Mouse (Mus musculus) midbrain, embryonic 10.5 days (tissue): ENCODE measurements at regions not wholly inside any gene's neighbourhood (a gene's known extent, or its start where the extent isn't known, plus 50 kb on each side); places are given as distances from the start of the nearest gene placed in this dataset.

Experiments
- DNase-seq: peaks from one replicate; pipeline ENCODE4 v3.0.0-alpha.2; 2017; ENCODE audit warnings: low spot score
- H3K27ac ChIP-seq: fragments of 300-500 bp; sonication (generic); replicated peaks from 2 replicates; pipeline ENCODE4 v1.5.1; 2016; ENCODE audit warnings: mild to moderate bottlenecking
- H3K27me3 ChIP-seq: fragments of 300-500 bp; sonication (generic); 2 replicates; pipeline ENCODE4 v1.6.1; 2016; ENCODE audit warnings: low read depth, mild to moderate bottlenecking; ENCODE audit not compliant: poor library complexity, severe bottlenecking
- H3K36me3 ChIP-seq: fragments of 300-500 bp; sonication (generic); 2 replicates; pipeline ENCODE4 v1.6.1; 2016; ENCODE audit warnings: mild to moderate bottlenecking, moderate library complexity
- H3K4me1 ChIP-seq: fragments of 300-500 bp; sonication (generic); 2 replicates; pipeline ENCODE4 v1.6.1; 2016
- H3K4me3 ChIP-seq: fragments of 300-500 bp; sonication (generic); 2 replicates; pipeline ENCODE4 v1.5.1; 2016; ENCODE audit warnings: mild to moderate bottlenecking, moderate library complexity
- H3K9me3 ChIP-seq: fragments of 300-500 bp; sonication (generic); replicated peaks from 2 replicates; pipeline ENCODE4 v1.6.1; 2016; ENCODE audit warnings: mild to moderate bottlenecking
- WGBS: fragments of 180-500 bp; shearing (Covaris S2); methylation state at CpG from one replicate; pipeline ENCODE4 v1.1.7; 2016; 5-methylcytosine and 5-hydroxymethylcytosine counted together

- no peaks in the 10 kb centered on the region for H3K9me3 ChIP-seq
- no peak overlapping the region for H3K4me3 ChIP-seq
- no peaks in the 10 kb centered on the region for H3K36me3 ChIP-seq
- no peak for DNase-seq
- H3K27me3 ChIP-seq = no peaks in the 10 kb centered on the region
- H3K4me1 ChIP-seq = 0 out of 2 replicates have a peak, but pooled peaks cover 10% of the 10 kb centered on the region
- no peak overlapping the region for H3K27ac ChIP-seq
- WGBS = 79% methylated on average over 9 of the region's 9 CpGs
Measured at GRCm38 (mm10) chr7:90062874-90063273, 67.1 kb upstream of the Picalm start.

- Histone ChIP-seq H3K9me3 (no peaks in the 10 kb centered on the region), H3K36me3 (no peaks in the 10 kb centered on the region), H3K27me3 (no peaks in the 10 kb centered on the region), H3K27ac (no peak overlapping the region), H3K4me1 (0 out of 2 replicates have a peak, but pooled peaks cover 10% of the 10 kb centered on the region), H3K4me3 (no peak overlapping the region)
- no peak for DNase-seq
- 91% methylated on average over 1 of the region's 1 CpGs for WGBS
Measured at GRCm38 (mm10) chr7:90064198-90064597, 65.8 kb upstream of the Picalm start.

- 85% methylated on average over 9 of the region's 9 CpGs for WGBS
- no peaks in the 10 kb centered on the region for H3K27me3 ChIP-seq
- H3K27ac ChIP-seq = no peak overlapping the region
- no peaks in the 10 kb centered on the region for H3K36me3 ChIP-seq
- no peaks in the 10 kb centered on the region for H3K9me3 ChIP-seq
- H3K4me1 ChIP-seq = peaks cover 2% of the 10 kb centered on the region; the same call in 1 of the 2 replicates
- no peak for DNase-seq
- H3K4me3 ChIP-seq = no peak overlapping the region
Measured at GRCm38 (mm10) chr7:90065269-90065955, 64.6 kb upstream of the Picalm start.

- Histone ChIP-seq H3K4me1 (peaks cover 4% of the 10 kb centered on the region; the same call in 1 of the 2 replicates), H3K27me3 (no peaks in the 10 kb centered on the region), H3K27ac (no peak overlapping the region), H3K9me3 (no peaks in the 10 kb centered on the region), H3K36me3 (no peaks in the 10 kb centered on the region), H3K4me3 (no peak overlapping the region)
- DNase-seq = no peak
- WGBS = 91% methylated on average over 5 of the region's 5 CpGs
Measured at GRCm38 (mm10) chr7:90066275-90066674, 63.7 kb upstream of the Picalm start.

- DNase-seq = no peak
- Histone ChIP-seq H3K27ac (no peak overlapping the region), H3K9me3 (no peaks in the 10 kb centered on the region), H3K4me3 (no peak overlapping the region), H3K27me3 (no peaks in the 10 kb centered on the region), H3K4me1 (peaks cover 4% of the 10 kb centered on the region; the same call in 1 of the 2 replicates), H3K36me3 (no peaks in the 10 kb centered on the region)
- WGBS = 88% methylated on average over 3 of the region's 3 CpGs
Measured at GRCm38 (mm10) chr7:90067961-90068665, 61.9 kb upstream of the Picalm start.

GRCm38 (mm10) chr7:90070267-90070666, 59.7 kb upstream of the Picalm start:
- H3K27ac ChIP-seq = no peak overlapping the region
- H3K9me3 ChIP-seq = no peaks in the 10 kb centered on the region
- 75% methylated on average over 7 of the region's 7 CpGs for whole genome bisulfite sequencing
- DNase-seq = no peak
- H3K27me3 ChIP-seq = no peaks in the 10 kb centered on the region
- no peaks in the 10 kb centered on the region for H3K36me3 ChIP-seq
- H3K4me3 ChIP-seq = no peak overlapping the region
- H3K4me1 ChIP-seq = peaks cover 4% of the 10 kb centered on the region; the same call in 1 of the 2 replicates

GRCm38 (mm10) chr7:90073865-90074264, 56.1 kb upstream of the Picalm start:
- Histone ChIP-seq H3K27me3 (no peaks in the 10 kb centered on the region), H3K4me3 (no peak overlapping the region), H3K27ac (no peak overlapping the region), H3K4me1 (peaks cover 4% of the 10 kb centered on the region; the same call in 1 of the 2 replicates), H3K9me3 (no peaks in the 10 kb centered on the region), H3K36me3 (no peaks in the 10 kb centered on the region)
- 89% methylated on average over 5 of the region's 5 CpGs for WGBS
- DNase-seq = no peak

- WGBS = 80% methylated on average over 2 of the region's 2 CpGs
- no peak overlapping the region for H3K27ac ChIP-seq
- no peaks in the 10 kb centered on the region for H3K36me3 ChIP-seq
- DNase-seq = no peak
- H3K27me3 ChIP-seq = no peaks in the 10 kb centered on the region
- H3K9me3 ChIP-seq = no peaks in the 10 kb centered on the region
- no peak overlapping the region for H3K4me3 ChIP-seq
- H3K4me1 ChIP-seq = peaks cover 4% of the 10 kb centered on the region; the same call in 1 of the 2 replicates
Measured at GRCm38 (mm10) chr7:90074592-90074991, 55.4 kb upstream of the Picalm start.

GRCm38 (mm10) chr7:90077565-90077964, 52.4 kb upstream of the Picalm start:
- Histone ChIP-seq H3K4me3 (no peak overlapping the region), H3K27ac (no peak overlapping the region), H3K36me3 (no peaks in the 10 kb centered on the region), H3K27me3 (no peaks in the 10 kb centered on the region), H3K9me3 (no peaks in the 10 kb centered on the region), H3K4me1 (no peaks in the 10 kb centered on the region)
- no peak for DNase-seq
- WGBS = 88% methylated on average over 2 of the region's 2 CpGs

GRCm38 (mm10) chr7:90080083-90080772, 49.8 kb upstream of the Picalm start:
- Histone ChIP-seq H3K36me3 (no peaks in the 10 kb centered on the region), H3K9me3 (no peaks in the 10 kb centered on the region), H3K27ac (no peak overlapping the region), H3K27me3 (no peaks in the 10 kb centered on the region), H3K4me3 (no peak overlapping the region), H3K4me1 (no peaks in the 10 kb centered on the region)
- 73% methylated on average over 7 of the region's 7 CpGs for WGBS
- no peak for DNase-seq
